Mouse (Mus musculus) heart, embryonic 11.5 days (tissue): ENCODE measurements around the gene Snx6. TPM values are rescaled to one million over a fixed set of nuclear protein-coding genes. Genes with fewer than 3 reads are reported as not detected.
A peak's percentile ranks its signal among the peaks of the same experiment; 100 is the strongest.
"Not testable (repeated sequence)": the region's sequence is repeated elsewhere in the genome, so short reads cannot be mapped to it uniquely, and the experiment has no call there.

Experiments
- ATAC-seq: fragments of 200-750 bp; cut with Nextera tagmentation; replicated peaks from 2 replicates; pipeline ENCODE4 v1.8.0; 2017; ENCODE audit warnings: moderate library complexity; ENCODE audit not compliant: insufficient number of reproducible peaks, low FRiP score, low TSS enrichment
- H3K27ac ChIP-seq: fragments of 300-500 bp; sonication (generic); 2 replicates; pipeline ENCODE4 v1.5.1; 2014; ENCODE audit warnings: mild to moderate bottlenecking, low read depth, low read length
- H3K27me3 ChIP-seq: fragments of 300-500 bp; sonication (generic); 2 replicates; pipeline ENCODE4 v1.6.1; 2014; ENCODE audit warnings: mild to moderate bottlenecking, low read length, mixed read lengths; ENCODE audit not compliant: control insufficient read depth, insufficient read depth
- H3K36me3 ChIP-seq: fragments of 300-500 bp; sonication (generic); 2 replicates; pipeline ENCODE4 v1.6.1; 2014; ENCODE audit warnings: mild to moderate bottlenecking, low read length, moderate library complexity, mixed read lengths; ENCODE audit not compliant: control insufficient read depth, insufficient read depth
- H3K4me1 ChIP-seq: fragments of 300-500 bp; sonication (generic); 2 replicates; pipeline ENCODE4 v1.6.1; 2014; ENCODE audit warnings: low read length; ENCODE audit not compliant: control insufficient read depth, insufficient read depth
- H3K4me2 ChIP-seq: fragments of 300-500 bp; sonication (generic); 2 replicates; pipeline ENCODE4 v1.6.1; 2014; ENCODE audit warnings: mild to moderate bottlenecking, moderate library complexity
- H3K4me3 ChIP-seq: fragments of 300-500 bp; sonication (generic); 2 replicates; pipeline ENCODE4 v1.5.1; 2014; ENCODE audit warnings: low read depth, low read length
- H3K9ac ChIP-seq: fragments of 300-500 bp; sonication (generic); 2 replicates; pipeline ENCODE4 v1.6.1; 2014; ENCODE audit warnings: mild to moderate bottlenecking, low read depth, low read length, moderate library complexity
- H3K9me3 ChIP-seq: fragments of 300-500 bp; sonication (generic); replicated peaks from 2 replicates; pipeline ENCODE4 v1.6.1; 2016; ENCODE audit warnings: low read length; ENCODE audit not compliant: control insufficient read depth
- WGBS: fragments of 180-500 bp; shearing (Covaris S2); extraction: QIAGEN DNeasy Blood & Tissue Kit; methylation state at CpG from one replicate; pipeline ENCODE4 v1.1.7; 2014; ENCODE audit not compliant: insufficient replicate concordance; 5-methylcytosine and 5-hydroxymethylcytosine counted together
- polyA plus RNA-seq: library from polyadenylated mRNA; unstranded; fragments of >200 nt; fragmentation: Nextera tagmentation; extraction: Ambion mirVana; gene quantifications from 2 replicates; pipeline ENCODE4 v1.2.1, GENCODE M21; 2014

The Snx6 gene
- polyA plus RNA-seq, 1 experiment from 2014 or later, result 135 TPM

GRCm38 (mm10) chr12:54789346-54790143 is 6.0 kb downstream of the Snx6 start:
- Histone ChIP-seq H3K27ac (peak overlapping the region; percentile 76), H3K4me2 (peak overlapping the region; percentile 56), H3K27me3 (no peaks in the 10 kb centered on the region), H3K4me1 (peaks cover 31% of the 10 kb centered on the region), H3K9ac (no peak overlapping the region), H3K9me3 (no peaks in the 10 kb centered on the region), H3K4me3 (peak overlapping the region; percentile 26), H3K36me3 (no peaks in the 10 kb centered on the region; the same call in 1 of the 2 replicates)
- ATAC-seq, result peak; percentile 86
- 11% methylated on average over 11 of the region's 11 CpGs for WGBS

DNA sequence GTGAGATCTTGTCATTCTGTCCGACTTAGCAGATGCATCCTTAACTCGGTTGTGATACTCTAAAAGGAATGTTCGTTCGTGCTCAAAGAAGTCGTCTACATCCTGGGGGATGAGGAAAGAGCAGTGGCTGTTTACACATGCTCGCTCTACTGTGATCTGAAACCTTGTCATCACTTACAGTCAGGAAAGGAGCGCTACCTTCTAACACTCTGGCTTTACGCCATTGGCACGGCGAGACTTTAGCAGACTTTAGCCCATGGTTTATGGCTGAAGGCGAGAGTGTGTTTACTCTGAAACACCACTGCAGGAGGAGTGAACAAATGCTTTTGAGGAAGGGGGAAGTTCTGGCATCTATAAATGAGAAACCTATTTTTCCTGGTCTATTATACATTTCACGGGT is 31.9 kb downstream of the Snx6 start:
- 88% methylated on average over 12 of the region's 12 CpGs for WGBS
- no peak overlapping the region for H3K9ac ChIP-seq
- no peaks in the 10 kb centered on the region for H3K9me3 ChIP-seq
- ATAC-seq, result no peak
- H3K4me3 ChIP-seq, result no peak overlapping the region
- H3K4me2 ChIP-seq, result no peak overlapping the region
- peaks cover 45% of the 10 kb centered on the region for H3K36me3 ChIP-seq
- no peak overlapping the region for H3K27ac ChIP-seq
- no peaks in the 10 kb centered on the region for H3K27me3 ChIP-seq
- no peaks in the 10 kb centered on the region for H3K4me1 ChIP-seq

GRCm38 (mm10) chr12:54760676-54761075 is 34.8 kb downstream of the Snx6 start:
- Histone ChIP-seq H3K4me2 (no peak overlapping the region), H3K4me1 (no peaks in the 10 kb centered on the region), H3K4me3 (no peak overlapping the region), H3K27ac (no peak overlapping the region), H3K27me3 (no peaks in the 10 kb centered on the region), H3K9ac (no peak overlapping the region), H3K36me3 (peaks cover 36% of the 10 kb centered on the region), H3K9me3 (no peaks in the 10 kb centered on the region)
- ATAC-seq, result no peak
- WGBS, result 89% methylated on average over 1 of the region's 1 CpGs

- Histone ChIP-seq H3K27ac (no peak overlapping the region), H3K9me3 (no peaks in the 10 kb centered on the region), H3K27me3 (no peaks in the 10 kb centered on the region), H3K4me1 (no peaks in the 10 kb centered on the region), H3K36me3 (peaks cover 33% of the 10 kb centered on the region), H3K4me3 (no peak overlapping the region), H3K4me2 (no peak overlapping the region), H3K9ac (no peak overlapping the region)
- WGBS, result 85% methylated on average over 2 of the region's 2 CpGs
- ATAC-seq, result no peak
Observed at GRCm38 (mm10) chr12:54758846-54759245, 36.7 kb downstream of the Snx6 start.

DNA sequence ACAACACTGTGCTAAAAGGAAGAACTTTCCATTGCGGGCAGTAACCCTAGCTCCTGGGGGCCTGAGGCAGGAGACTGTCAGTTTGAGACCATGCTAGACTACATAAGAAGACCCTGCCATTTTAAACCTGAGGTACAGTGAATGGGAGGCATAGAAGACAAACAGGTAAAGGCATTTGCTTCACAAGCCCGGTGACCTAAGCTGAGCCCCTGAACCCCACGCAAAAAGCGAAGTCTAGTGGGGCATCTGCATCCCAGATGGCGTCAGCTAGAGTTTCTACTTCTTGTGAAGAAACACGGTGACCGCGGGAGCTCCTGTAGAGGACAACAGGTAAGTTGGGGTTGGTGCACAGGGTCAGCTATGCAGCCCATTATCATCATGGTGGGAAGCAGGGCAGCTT is 46.9 kb downstream of the Snx6 start:
- Histone ChIP-seq H3K27ac (no peak overlapping the region), H3K9ac (no peak overlapping the region), H3K36me3 (peaks cover 24% of the 10 kb centered on the region), H3K9me3 (no peaks in the 10 kb centered on the region), H3K4me3 (no peak overlapping the region), H3K4me2 (no peak overlapping the region), H3K27me3 (no peaks in the 10 kb centered on the region), H3K4me1 (no peaks in the 10 kb centered on the region)
- no peak for ATAC-seq
- 85% methylated on average over 8 of the region's 8 CpGs for WGBS

GRCm38 (mm10) chr12:54738661-54739243 is 56.8 kb downstream of the Snx6 start:
- not testable (repeated sequence) for H3K9ac ChIP-seq, H3K36me3 ChIP-seq, H3K4me3 ChIP-seq, H3K4me1 ChIP-seq, H3K9me3 ChIP-seq, H3K4me2 ChIP-seq, H3K27ac ChIP-seq, H3K27me3 ChIP-seq
- 0% methylated on average over 11 of the region's 33 CpGs for WGBS
- peak; percentile 56 for ATAC-seq

- peak; percentile 76 for ATAC-seq
- H3K36me3 ChIP-seq, H3K4me1 ChIP-seq, H3K9ac ChIP-seq, H3K9me3 ChIP-seq, H3K27me3 ChIP-seq, H3K27ac ChIP-seq, H3K4me3 ChIP-seq, H3K4me2 ChIP-seq: not testable (repeated sequence)
- no CpG with 5 or more reads among the region's 21 CpGs for WGBS
Observed at GRCm38 (mm10) chr12:54737891-54738660, 57.4 kb downstream of the Snx6 start.

- not testable (repeated sequence) for H3K9me3 ChIP-seq, H3K4me2 ChIP-seq
- WGBS, result 0% methylated on average over 6 of the region's 49 CpGs
Observed at GRCm38 (mm10) chr12:54734307-54735131, 61.0 kb downstream of the Snx6 start.

More at GRCm38 (mm10) chr12:54734307-54735131, 61.0 kb downstream of the Snx6 start:
- H3K36me3 ChIP-seq, H3K4me3 ChIP-seq, H3K9ac ChIP-seq, H3K27ac ChIP-seq, H3K4me1 ChIP-seq, H3K27me3 ChIP-seq: not testable (repeated sequence)
- peak; percentile 53 for ATAC-seq
